Comparison of ENCODE assay signal across 11 mouse cellular contexts in genomic region chr11:55323854-55324253, GRCm38 (mm10). TPM values are rescaled to one million over a fixed set of nuclear protein-coding genes. Genes with fewer than 3 reads are reported as not detected.
DNase-seq lines count a peak whose midpoint lies in the region; ATAC-seq and TF ChIP-seq lines count a peak whose summit lies in the region.
"Had no signal": no experiment of that assay in that cellular context is flagged by ENCODE, and none has a peak within 500 bp of the region (broad histone marks: within the 10 kb centered on the region; RNA-seq: fewer than 3 reads in every experiment).

No protein-coding gene starts in this region.

- H3K9me3 ChIP-seq in ES-Bruce4 (replicated peaks; ENCODE audit: control insufficient read depth, insufficient read depth, low read length, poor library complexity, severe bottlenecking): no peaks in the 10 kb centered on the region
- H3K9me3 ChIP-seq in ES-E14 (ENCODE audit: control insufficient read depth, insufficient read depth, low read depth, low read length): no peaks in the 10 kb centered on the region
- H3K9me3 ChIP-seq: forebrain, embryonic 13.5 days; limb, embryonic 15.5 days had no signal

- in situ Hi-C loops in ES-E14 (cut with MboI; ENCODE audit: low sequenced_read_pairs in 2 of 2, unreplicated experiment in 2 of 2): no loop called here

- H3K36me3 ChIP-seq in ES-Bruce4 (ENCODE audit: control insufficient read depth, insufficient read depth, low read length, poor library complexity, severe bottlenecking) (no peaks in the 10 kb centered on the region), ES-E14 (ENCODE audit: control insufficient read depth, insufficient read depth, low read length, poor library complexity, severe bottlenecking) (no peaks in the 10 kb centered on the region)
- H3K36me3 ChIP-seq in kidney, adult 2 months (ENCODE audit: control insufficient read depth, insufficient read depth, low read length): no peaks in the 10 kb centered on the region
- H3K36me3 ChIP-seq: limb, embryonic 15.5 days had no signal

- DNase-seq in ES-E14 (ENCODE audit: low read depth, low spot score): peak; percentile 75
- peak; percentile 53 to 64 for DNase-seq in left cerebral cortex, adult 2 months (ENCODE audit: extremely low spot score in 1 of 2, low spot score in 2 of 2)
- no peak for DNase-seq in kidney, adult 2 months
- DNase-seq in ovary, postnatal 14 days (ENCODE audit: low spot score): no peak
- no peak for DNase-seq in lung, adult 18-20 months
- DNase-seq: midbrain, embryonic 14.5 days; retina, postnatal 1 day had no signal

- H3K4me3 ChIP-seq in ES-Bruce4 (ENCODE audit: low read depth, low read length) (no peak overlapping the region), ES-E14 (ENCODE audit: insufficient read depth in 1 of 2, low read depth in 1 of 2, low read length in 2 of 2, poor library complexity in 1 of 2, severe bottlenecking in 1 of 2) (no peak overlapping the region)
- no peak overlapping the region for H3K4me3 ChIP-seq in left cerebral cortex, adult 2 months
- H3K4me3 ChIP-seq in kidney, adult 2 months (ENCODE audit: insufficient read depth, low read depth, low read length): no peak overlapping the region
- H3K4me3 ChIP-seq: forebrain, embryonic 13.5 days; limb, embryonic 15.5 days had no signal

- TF ChIP-seq EP300 in ES-Bruce4 (IDR thresholded peaks at IDR 0.05; ENCODE audit: insufficient read depth, low read depth, low read length): peak; percentile 88

- no peak for TF ChIP-seq CTCF in ES-Bruce4 (IDR thresholded peaks at IDR 0.05; ENCODE audit: low read depth, low read length)
- TF ChIP-seq CTCF in left cerebral cortex, adult 2 months (IDR thresholded peaks at IDR 0.05): no peak
- no peak for TF ChIP-seq CTCF in kidney, adult 2 months (conservative IDR thresholded peaks at IDR 0.05; ENCODE audit: insufficient read depth, insufficient read length, low read depth, low read length)

- peak; percentile 72; the same call in 1 of the 2 replicates for ATAC-seq in frontal cortex, adult (ENCODE audit: low TSS enrichment)
- ATAC-seq: forebrain, embryonic 13.5 days had no signal

- no peak overlapping the region for H3K9ac ChIP-seq in ES-Bruce4 (ENCODE audit: low read depth, poor library complexity, severe bottlenecking)
- no peak overlapping the region for H3K9ac ChIP-seq in ES-E14 (ENCODE audit: insufficient read depth, low read depth, low read length, poor library complexity, severe bottlenecking)
- H3K9ac ChIP-seq: forebrain, embryonic 13.5 days; limb, embryonic 15.5 days had no signal

- no peaks in the 10 kb centered on the region for H3K27me3 ChIP-seq in ES-Bruce4 (ENCODE audit: control insufficient read depth, insufficient read depth, low read length, poor library complexity, severe bottlenecking)
- no peaks in the 10 kb centered on the region for H3K27me3 ChIP-seq in kidney, adult 2 months (replicated peaks; ENCODE audit: control insufficient read depth, insufficient read depth, low read length)
- H3K27me3 ChIP-seq: forebrain, embryonic 13.5 days; limb, embryonic 15.5 days had no signal

- TF ChIP-seq POLR2A in ES-Bruce4 (IDR thresholded peaks at IDR 0.05; ENCODE audit: insufficient read depth, low read length): no peak
- no peak for TF ChIP-seq POLR2A in kidney, adult 2 months (IDR thresholded peaks at IDR 0.05; ENCODE audit: low read depth, low read length)

- H3K27ac ChIP-seq in ES-Bruce4 (ENCODE audit: insufficient read depth, low read length) (peak overlapping the region; percentile 73), ES-E14 (ENCODE audit: insufficient read depth, low read depth, low read length, poor library complexity, severe bottlenecking) (peak overlapping the region; percentile 33; the same call in 1 of the 2 replicates)
- no peak overlapping the region for H3K27ac ChIP-seq in left cerebral cortex, adult 2 months
- no peak overlapping the region for H3K27ac ChIP-seq in kidney, adult 2 months (ENCODE audit: insufficient read depth, low read depth, low read length)
- H3K27ac ChIP-seq: forebrain, embryonic 13.5 days; limb, embryonic 15.5 days had no signal

- 82% methylated on average over 8 of the region's 8 CpGs for WGBS in kidney, adult 2 months

- intact Hi-C loops in left cerebral cortex, adult 2 months (cut with DNase I): no loop called here

- H3K4me1 ChIP-seq in ES-Bruce4 (ENCODE audit: control insufficient read depth, insufficient read depth, low read length): peaks cover 2% of the 10 kb centered on the region
- peaks cover 3 to 15% of the 10 kb centered on the region in 2 experiments; a peak in 3 of 4 replicates for H3K4me1 ChIP-seq in ES-E14 (ENCODE audit: control insufficient read depth in 2 of 2, insufficient read depth in 2 of 2, low read length in 2 of 2, poor library complexity in 1 of 2)
- H3K4me1 ChIP-seq in kidney, adult 2 months (ENCODE audit: control insufficient read depth, insufficient read depth, low read length): no peaks in the 10 kb centered on the region

TF ChIP-seq in ES-E14, 5 proteins besides CTCF, POLR2A, EP300 and RAD21:
- TF ChIP-seq HCFC1 (IDR thresholded peaks at IDR 0.05; ENCODE audit: borderline replicate concordance, insufficient read depth, low read length): 0 out of 2 replicates have a peak, but pooled peaks have one; percentile 45
- peak; percentile 28; the same call in 1 of the 2 replicates for TF ChIP-seq CHD2 (IDR thresholded peaks at IDR 0.05; ENCODE audit: low read depth, low read length)
- TF ChIP-seq ZC3H11A (IDR thresholded peaks at IDR 0.05; ENCODE audit: borderline replicate concordance, low read depth, low read length): no peak

RNA-seq across cellular contexts. Expression of gene Fat2, which starts 12.5 kb away (rescaled TPM):
- polyA plus RNA-seq in ES-Bruce4 (2011; ENCODE audit: insufficient read depth, insufficient read length, low read depth, missing spikeins): 0.90 and 1.0 TPM in 2 replicates
- total RNA-seq in ES-E14 (2012; rRNA removed): 0.71 and 3.5 TPM in 2 replicates
- total RNA-seq in left cerebral cortex, adult 2 months (2021): under 1 TPM; 0.26 to 0.29 TPM
- 0.06 and 0.11 TPM in 2 replicates for polyA plus RNA-seq in kidney, adult 2 months (2012; rRNA removed)
- polyA plus RNA-seq: forebrain, embryonic 13.5 days had no signal

Comparison
In these comparisons a context has a peak if more than half of its experiments do, and no peak if none do; other contexts are left out.
1. H3K27ac ChIP-seq: peak in ES-Bruce4 (single experiment) and ES-E14 (single experiment); none in left cerebral cortex, adult 2 months (single experiment) and kidney, adult 2 months (single experiment).
2. DNase-seq: peak in ES-E14 (single experiment) and left cerebral cortex, adult 2 months (2 of 2); none in kidney, adult 2 months (single experiment), ovary, postnatal 14 days (single experiment) and lung, adult 18-20 months (0 of 2).